Mouse (Mus musculus) spleen, postnatal 10 days (tissue): Measurements from ENCODE around the gene Kpna4.

Experiments
- DNase-seq, 2 experiments: peaks; one replicate each; pipeline ENCODE4 v3.0.0; 2021 to 2022; ENCODE audit warnings: low spot score in 2 of 2

Kpna4 gene

GRCm38 (mm10) chr3:69126509-69127345, at the start of gene Kpna4:
Kpna4 (minus strand) TSS chr3:69127113.
- DNase-seq = peak; percentile 93 to 94

DNA sequence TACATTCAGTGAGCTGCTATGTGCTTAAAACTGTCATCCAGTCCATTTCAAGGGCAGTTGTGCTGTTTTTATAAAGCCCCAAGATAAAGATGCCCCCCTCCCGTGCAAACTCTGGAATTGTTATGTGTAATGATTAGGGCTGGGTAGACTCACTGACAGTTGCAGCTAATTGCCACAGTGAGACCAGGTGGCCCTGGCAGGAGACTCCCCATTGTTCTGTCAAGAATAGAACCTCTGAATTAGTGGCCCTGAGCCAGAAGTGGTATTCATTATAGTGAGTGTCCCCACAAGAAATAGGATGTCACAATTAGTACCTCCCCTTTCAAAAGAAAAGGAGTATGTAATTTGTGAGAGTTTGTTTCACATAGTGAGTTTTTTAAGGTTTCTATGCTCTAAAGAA, 48.3 kb upstream of the Kpna4 start:
- no peak for DNase-seq

GRCm38 (mm10) chr3:69171123-69171522, 44.2 kb upstream of the Kpna4 start:
- DNase-seq = peak in 1 of 2 experiments; percentile 47

DNA sequence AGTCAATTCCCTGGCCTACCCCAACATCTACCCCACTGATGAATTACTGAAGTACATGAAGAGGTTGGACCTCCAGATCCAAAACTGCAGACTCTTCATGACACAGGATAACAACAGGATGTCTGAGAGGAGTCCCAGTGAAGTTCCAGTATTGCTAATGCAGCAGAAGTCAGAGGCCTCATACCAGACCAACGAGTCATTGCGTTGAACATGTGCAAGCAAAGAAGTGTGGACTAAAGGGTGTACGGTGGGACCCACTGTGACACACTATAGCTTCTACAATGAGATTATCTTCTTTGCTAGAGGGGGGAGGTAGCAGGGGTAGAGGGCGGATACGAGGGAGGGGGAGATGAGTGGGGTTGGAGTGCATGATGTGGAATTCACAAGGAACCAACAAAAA, 42.9 kb upstream of the Kpna4 start:
- DNase-seq = no peak

DNA sequence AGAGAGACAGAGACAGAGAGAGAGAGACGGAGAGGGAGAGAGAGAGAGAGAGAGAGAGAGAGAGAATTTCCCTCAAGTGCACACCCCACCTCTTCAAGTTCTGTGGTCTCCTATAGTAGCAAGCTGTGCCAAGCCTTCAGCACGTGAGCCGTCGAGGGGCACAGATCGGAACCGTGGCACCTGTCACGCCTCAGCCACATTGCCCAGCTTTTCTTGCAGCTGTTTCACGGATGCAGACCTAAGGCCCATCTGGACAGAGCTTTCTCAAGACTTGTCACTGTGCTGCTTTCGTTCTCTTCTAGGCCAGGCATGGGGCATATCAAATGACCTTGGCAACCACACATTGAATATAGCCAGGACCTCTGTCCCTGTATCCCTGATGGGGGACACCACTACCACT, 41.8 kb upstream of the Kpna4 start:
- no peak for DNase-seq

DNA sequence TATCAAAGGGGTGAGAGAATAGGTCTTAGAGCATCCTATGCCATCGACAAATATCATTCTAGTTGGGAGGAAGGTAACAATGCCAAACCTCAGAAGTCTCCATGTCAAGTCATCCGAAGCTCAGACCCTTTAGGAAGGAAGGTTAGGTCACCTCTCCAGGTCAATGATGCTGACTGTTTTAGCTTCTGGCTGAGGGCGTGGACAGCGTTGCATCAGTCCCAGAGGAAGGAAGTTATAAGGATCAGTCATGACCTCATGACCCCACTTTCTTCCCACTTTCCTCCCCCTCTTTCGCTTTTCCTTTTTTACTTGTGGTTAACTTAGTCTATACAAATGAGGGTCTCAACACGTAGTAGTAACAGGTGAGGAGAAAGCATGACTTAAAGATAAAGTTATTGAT, 36.1 kb upstream of the Kpna4 start:
- DNase-seq = no peak

GRCm38 (mm10) chr3:69160429-69160828, 33.5 kb upstream of the Kpna4 start:
- no peak for DNase-seq

DNA sequence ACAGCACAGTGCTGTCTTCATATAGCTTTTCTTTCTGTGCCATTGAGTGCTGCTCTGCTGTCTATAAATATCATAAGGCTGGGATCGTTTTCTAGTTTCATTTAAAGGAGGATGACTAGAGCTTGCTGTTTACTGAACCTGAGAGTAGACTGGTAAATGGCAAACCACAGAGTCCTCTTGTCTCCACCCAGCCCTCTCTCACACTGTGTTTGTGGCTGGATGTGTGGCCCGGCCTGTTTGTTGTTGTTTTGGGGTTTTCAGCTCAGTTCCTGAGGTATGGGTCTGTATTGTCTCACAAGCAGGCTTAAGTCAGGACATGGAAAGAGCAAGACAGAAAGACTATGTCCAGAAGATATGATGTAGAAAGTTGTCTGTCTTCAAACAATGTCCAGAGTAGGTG, 32.6 kb upstream of the Kpna4 start:
- no peak for DNase-seq

DNA sequence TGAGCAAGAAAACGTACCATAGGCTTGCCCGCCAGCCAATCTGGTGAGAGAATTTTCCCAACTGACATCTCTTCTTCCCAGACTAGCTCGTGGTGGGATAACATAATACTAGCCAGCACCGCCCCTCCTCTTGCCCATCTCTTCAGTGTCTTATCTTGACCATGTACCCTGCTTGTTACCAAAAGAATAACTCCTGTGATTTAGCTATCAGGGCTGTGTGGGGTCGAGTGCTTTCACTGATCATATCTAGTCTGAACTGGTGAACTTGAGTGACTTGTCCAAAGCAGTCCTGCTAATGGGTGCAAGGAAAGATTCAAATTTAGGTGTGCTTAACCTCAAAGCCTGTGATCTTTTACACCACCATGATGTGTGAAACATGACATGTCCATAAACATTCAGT, 31.0 kb upstream of the Kpna4 start:
- DNase-seq = no peak

DNA sequence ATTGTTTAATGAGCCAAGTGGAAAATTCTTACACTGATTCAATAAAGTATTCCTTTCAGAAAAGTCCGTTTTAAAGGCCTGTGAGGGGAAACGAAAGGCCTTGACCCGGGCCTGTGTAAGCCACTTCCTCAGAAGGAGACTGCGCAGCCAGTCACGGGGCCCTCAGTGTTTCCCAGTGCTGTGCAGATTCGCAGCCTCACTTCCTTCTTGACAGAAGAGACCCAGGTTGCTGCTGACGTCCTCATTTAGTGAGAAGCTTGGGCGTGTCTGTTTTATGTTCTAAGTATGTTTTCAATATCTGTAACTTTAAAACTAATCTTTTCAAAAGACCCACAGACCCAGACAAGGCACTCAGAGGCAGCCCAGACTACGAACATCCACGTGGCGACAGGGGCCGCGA, 29.6 kb upstream of the Kpna4 start:
- DNase-seq = peak in 1 of 2 experiments; percentile 70

DNA sequence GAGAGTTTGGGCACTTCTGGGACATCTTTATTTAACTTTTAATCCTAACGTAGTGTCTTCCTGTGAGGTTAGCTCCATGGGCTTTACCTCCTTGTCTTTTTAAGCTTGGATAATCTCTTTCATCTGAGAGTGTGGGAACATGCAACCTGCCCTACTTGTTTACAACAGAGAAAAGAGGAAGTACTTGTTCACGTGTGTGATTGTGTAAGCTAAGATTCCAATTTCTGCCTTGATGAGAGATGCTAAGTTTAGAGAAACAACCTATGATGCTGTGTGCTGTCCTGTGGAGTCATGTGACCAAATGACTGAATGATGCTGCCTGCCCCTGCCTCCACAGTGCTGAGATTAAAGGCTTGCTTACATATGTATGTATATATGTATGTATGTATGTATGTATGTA, 27.8 kb upstream of the Kpna4 start:
- DNase-seq = no peak

- no peak for DNase-seq
These were observed 24.0 kb upstream of the Kpna4 start for GRCm38 (mm10) chr3:69150921-69151320.

GRCm38 (mm10) chr3:69142372-69142994, 15.6 kb upstream of the Kpna4 start:
- DNase-seq = no peak

DNA sequence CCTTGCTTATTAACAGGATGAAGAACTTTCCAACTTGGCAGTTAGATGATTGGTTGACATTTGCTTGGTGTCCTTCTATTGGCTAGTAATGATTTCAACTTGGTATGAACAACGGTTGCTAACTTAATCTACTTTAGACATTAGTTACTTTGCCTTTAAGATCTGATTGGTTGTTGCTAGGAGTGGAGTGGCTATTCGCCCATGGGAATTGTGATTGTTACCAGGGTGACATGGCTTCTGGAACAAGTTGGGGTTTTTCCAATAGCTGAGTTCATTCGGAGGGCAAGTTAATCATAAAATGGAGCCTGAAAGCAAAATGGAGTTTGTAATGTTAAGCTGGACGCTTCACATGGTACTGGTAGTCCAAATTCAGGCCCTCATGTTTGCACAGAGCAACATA, 13.9 kb upstream of the Kpna4 start:
- DNase-seq = no peak

DNA sequence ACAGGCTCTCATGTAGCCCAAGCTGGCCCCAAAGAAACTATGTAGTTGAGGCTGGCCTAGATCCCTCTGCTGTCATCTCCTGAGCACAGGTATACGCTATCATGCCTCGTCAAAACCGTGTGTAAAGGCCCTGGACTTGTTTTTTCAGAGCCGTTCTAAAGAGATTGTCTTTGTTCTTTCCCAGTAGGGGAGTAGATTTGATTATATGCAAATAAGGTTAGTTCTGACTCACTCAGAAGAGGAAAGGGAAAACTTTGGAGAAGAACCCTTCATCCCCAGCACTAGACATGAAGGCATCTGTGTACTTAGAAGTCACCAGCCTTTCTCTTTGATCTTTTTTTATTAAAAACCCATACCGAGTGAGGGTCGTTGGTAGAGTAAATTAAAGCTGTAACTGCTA, 9.1 kb upstream of the Kpna4 start:
- no peak for DNase-seq

- no peak for DNase-seq
These were observed 4.1 kb upstream of the Kpna4 start for GRCm38 (mm10) chr3:69130973-69131372.

- DNase-seq = peak; percentile 20 to 24
These were observed 780 bp upstream of the Kpna4 start for GRCm38 (mm10) chr3:69127693-69128092.

DNA sequence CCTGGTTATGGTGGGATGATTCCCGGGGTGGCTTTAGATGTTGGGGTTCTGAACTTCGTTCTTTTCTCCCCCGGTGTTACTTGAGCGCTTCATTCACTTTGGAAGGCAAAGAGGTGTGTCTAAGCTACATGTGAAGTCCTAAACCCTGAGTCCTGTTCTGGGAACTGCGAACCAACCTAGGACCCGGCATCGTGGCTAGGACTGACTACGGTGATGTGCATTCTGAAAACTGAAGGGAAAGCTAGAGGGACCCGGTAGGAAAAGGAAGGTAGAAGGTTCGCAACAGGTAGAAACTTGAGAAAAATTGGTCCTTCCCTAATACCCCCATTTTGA, 399 bp upstream of the Kpna4 start:
- DNase-seq = no peak

DNA sequence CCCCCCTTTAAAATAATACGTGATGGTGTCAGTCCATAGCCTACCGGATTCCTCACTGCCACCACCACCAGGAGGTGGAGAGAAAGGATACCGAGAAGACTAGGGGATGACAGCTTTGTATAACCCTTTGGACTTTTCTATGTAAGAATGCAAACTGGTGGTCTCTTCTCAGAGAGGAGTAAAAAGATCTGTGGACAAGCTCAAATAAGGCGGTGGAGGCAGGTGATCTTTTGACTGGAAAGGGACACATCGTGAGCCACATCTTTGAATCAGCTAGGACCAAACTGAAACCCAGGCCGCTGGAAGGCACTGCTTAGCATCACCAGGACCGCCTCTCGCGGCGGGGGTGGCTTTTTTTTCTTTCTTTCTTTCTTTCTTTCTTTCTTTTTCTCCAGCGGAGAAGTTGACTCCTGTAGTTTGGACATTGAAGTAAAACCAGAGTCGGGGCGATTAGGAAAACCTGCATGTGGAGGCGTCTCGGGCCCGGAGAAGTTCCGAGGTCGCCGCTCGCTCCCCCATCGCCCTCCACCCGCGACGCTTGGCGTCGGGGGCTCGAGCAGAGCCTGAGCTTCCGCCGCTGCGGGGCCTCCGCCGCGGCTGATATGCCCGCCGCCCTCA, 913 bp downstream of the Kpna4 start:
- peak; percentile 57 to 63 for DNase-seq

DNA sequence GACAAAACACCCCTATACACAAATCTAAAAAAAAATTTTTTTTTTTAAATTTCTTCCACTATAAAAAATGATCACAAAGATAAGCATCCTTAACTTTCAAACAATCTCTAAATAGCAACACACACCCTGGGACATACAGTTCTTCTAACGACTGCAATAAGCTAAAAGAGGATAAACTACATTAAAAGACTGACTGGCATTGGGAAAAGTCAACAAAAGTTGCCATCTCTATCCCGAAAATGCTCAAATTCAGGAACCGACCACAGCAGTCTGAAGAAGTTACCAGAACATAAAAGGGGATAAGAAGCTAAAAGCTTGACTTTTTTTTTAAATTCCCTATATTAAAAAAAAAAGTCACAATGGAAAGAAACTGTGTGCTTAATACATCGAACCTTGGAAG, 1.5 kb downstream of the Kpna4 start:
- no peak for DNase-seq

- no peak for DNase-seq
These were observed 8.1 kb downstream of the Kpna4 start for GRCm38 (mm10) chr3:69118827-69119226.

- no peak for DNase-seq
These were observed 12.2 kb downstream of the Kpna4 start for GRCm38 (mm10) chr3:69114760-69115159.

- no peak for DNase-seq
These were observed 13.0 kb downstream of the Kpna4 start for GRCm38 (mm10) chr3:69113956-69114355.
